Mouse (Mus musculus) layer of hippocampus, adult 2 months (tissue): ENCODE results near the gene Sipa1l3. TPM values are rescaled to one million over a fixed set of nuclear protein-coding genes. Genes with fewer than 3 reads are reported as not detected.

Experiments used
- DNase-seq, 2 experiments: peaks; one replicate each; pipeline ENCODE4 v3.0.0; 2022; ENCODE audit warnings: low spot score in 2 of 2
- H3K27ac ChIP-seq: fragments of 200-600 bp; 2 replicates; pipeline ENCODE4 v1.8.1; 2022
- H3K4me3 ChIP-seq: fragments of 200-600 bp; 2 replicates; pipeline ENCODE4 v1.8.1; 2022; ENCODE audit warnings: mild to moderate bottlenecking
- CTCF ChIP-seq: fragments of 200-600 bp; conservative IDR thresholded peaks from 2 replicates; pipeline ENCODE4 v1.8.1; 2022; ENCODE audit warnings: antibody characterized with exemption, mild to moderate bottlenecking, moderate library complexity
- total RNA-seq, 2 experiments: library from RNA; stranded (reverse); gene quantifications; 2 replicates each; pipeline ENCODE4 v1.2.3; 2021

Sipa1l3 gene
- total RNA-seq, 2 experiments from 2014 or later = 240 to 260 TPM

- peak; percentile 79 for TF ChIP-seq CTCF
- Histone ChIP-seq H3K4me3 (no peak overlapping the region), H3K27ac (no peak overlapping the region)
- DNase-seq = peak in 1 of 2 experiments; percentile 72
Observed at GRCm38 (mm10) chr7:29301127-29301566, 217.3 kb downstream of the Sipa1l3 start.

GRCm38 (mm10) chr7:29296998-29297397 lies 221.4 kb downstream of the Sipa1l3 start:
- Histone ChIP-seq H3K4me3 (no peak overlapping the region), H3K27ac (no peak overlapping the region)
- peak; percentile 80 for TF ChIP-seq CTCF
- peak in 1 of 2 experiments; percentile 72 for DNase-seq

- H3K4me3 ChIP-seq = no peak overlapping the region
- TF ChIP-seq CTCF = no peak
- no peak overlapping the region for H3K27ac ChIP-seq
- no peak for DNase-seq
Observed at GRCm38 (mm10) chr7:29295861-29296647, 222.4 kb downstream of the Sipa1l3 start.

- Histone ChIP-seq H3K4me3 (no peak overlapping the region), H3K27ac (peak overlapping the region; percentile 81)
- DNase-seq = no peak
- TF ChIP-seq CTCF = no peak
Observed at GRCm38 (mm10) chr7:29294111-29294761, 224.2 kb downstream of the Sipa1l3 start.

- TF ChIP-seq CTCF = no peak
- DNase-seq = no peak
- Histone ChIP-seq H3K4me3 (no peak overlapping the region), H3K27ac (peak overlapping the region; percentile 81)
Observed at GRCm38 (mm10) chr7:29293131-29294065, 225.0 kb downstream of the Sipa1l3 start.

- DNase-seq = no peak
- peak overlapping the region; percentile 81 for H3K27ac ChIP-seq
- H3K4me3 ChIP-seq = peak overlapping the region; percentile 20
- no peak for TF ChIP-seq CTCF
Observed at GRCm38 (mm10) chr7:29292458-29293098, 225.9 kb downstream of the Sipa1l3 start.

GRCm38 (mm10) chr7:29291616-29292457 lies 226.6 kb downstream of the Sipa1l3 start:
- DNase-seq = no peak
- Histone ChIP-seq H3K27ac (peak overlapping the region; percentile 86), H3K4me3 (peak overlapping the region; percentile 30; the same call in 1 of the 2 replicates)
- TF ChIP-seq CTCF = no peak

- Histone ChIP-seq H3K27ac (peak overlapping the region; percentile 86), H3K4me3 (peak overlapping the region; percentile 30; the same call in 1 of the 2 replicates)
- DNase-seq = peak in 1 of 2 experiments; percentile 26
- TF ChIP-seq CTCF = no peak
Observed at GRCm38 (mm10) chr7:29290691-29291485, 227.6 kb downstream of the Sipa1l3 start.

GRCm38 (mm10) chr7:29289856-29290255 lies 228.6 kb downstream of the Sipa1l3 start:
- Histone ChIP-seq H3K4me3 (peak overlapping the region; percentile 55), H3K27ac (peak overlapping the region; percentile 86)
- no peak for TF ChIP-seq CTCF
- DNase-seq = no peak

- H3K4me3 ChIP-seq = peak within 1 kb of the TSS; percentile 55
- H3K27ac ChIP-seq = peak within 1 kb of the TSS; percentile 86
- peak in 1 of 2 experiments; percentile 66 for DNase-seq
- TF ChIP-seq CTCF = peak; percentile 97
Observed at GRCm38 (mm10) chr7:29288942-29289638, 229.4 kb downstream of the Sipa1l3 start, which contains the start of gene Ppp1r14a. TSS of gene Ppp1r14a (plus strand) at chr7:29289308.
